Comparison of ENCODE assay signal across 35 mouse cellular contexts in genomic region chr13:92296490-92296889, GRCm38 (mm10). TPM values are rescaled to one million over a fixed set of nuclear protein-coding genes. Genes with fewer than 3 reads are reported as not detected.
"Had no signal": no experiment of that assay in that cellular context is flagged by ENCODE, and none has a peak within 500 bp of the region (broad histone marks: within the 10 kb centered on the region; RNA-seq: fewer than 3 reads in every experiment).

No protein-coding gene starts in this region.

- H3K4me2 ChIP-seq: heart, embryonic 12.5 days; hindbrain, embryonic 12.5 days; hindbrain, embryonic 14.5 days; intestine, embryonic 15.5 days; limb, embryonic 12.5 days; liver, embryonic 13.5 days; liver, embryonic 15.5 days had no signal

- H3K4me1 ChIP-seq: hindbrain, embryonic 10.5 days; hindbrain, embryonic 12.5 days; intestine, embryonic 15.5 days; liver, embryonic 15.5 days had no signal

- ATAC-seq: hindbrain, embryonic 16.5 days; inflammation-experienced regulatory T-cells, adult 6 months; intestine, embryonic 15.5 days; intestine, postnatal 0 days; liver, postnatal 0 days had no signal

- H3K27ac ChIP-seq: gastrocnemius, adult 2 months; heart, embryonic 10.5 days; hindbrain, embryonic 10.5 days; hindbrain, embryonic 12.5 days; hindbrain, embryonic 14.5 days; intestine, embryonic 15.5 days; layer of hippocampus, adult 2 months; left cerebral cortex, adult 2 months; limb, embryonic 10.5 days; limb, embryonic 12.5 days; liver, embryonic 13.5 days; liver, embryonic 15.5 days had no signal

- DNase-seq: gastrocnemius, adult 2 months; gastrocnemius, postnatal 10 days; gastrocnemius, postnatal 25 days; heart, adult 18-20 months; heart, postnatal 10 days; heart, postnatal 4 days; kidney, adult 18-20 months; kidney, adult 8-10 months; kidney, postnatal 10 days; kidney, postnatal 4 days; liver; liver, embryonic 13.5 days; liver, postnatal 0 days had no signal

- H3K9ac ChIP-seq: heart, embryonic 12.5 days; hindbrain, embryonic 12.5 days; hindbrain, embryonic 14.5 days; intestine, embryonic 15.5 days; limb, embryonic 12.5 days; liver, embryonic 13.5 days; liver, embryonic 15.5 days; liver, postnatal 0 days had no signal

- H3K36me3 ChIP-seq: intestine, embryonic 15.5 days had no signal

- H3K4me3 ChIP-seq: gastrocnemius, adult 2 months; heart, embryonic 10.5 days; heart, embryonic 12.5 days; hindbrain, embryonic 10.5 days; hindbrain, embryonic 12.5 days; intestine, embryonic 15.5 days; layer of hippocampus, adult 2 months; left cerebral cortex, adult 2 months; limb, embryonic 10.5 days; limb, embryonic 12.5 days; liver, embryonic 13.5 days; liver, embryonic 15.5 days had no signal

- H3K9me3 ChIP-seq: heart, embryonic 10.5 days; heart, embryonic 12.5 days; hindbrain, embryonic 10.5 days; hindbrain, embryonic 12.5 days; intestine, embryonic 15.5 days; limb, embryonic 10.5 days; limb, embryonic 12.5 days; liver, embryonic 13.5 days; liver, embryonic 15.5 days had no signal

- H3K27me3 ChIP-seq: heart, embryonic 12.5 days; hindbrain, embryonic 12.5 days; intestine, embryonic 15.5 days; limb, embryonic 12.5 days; liver, embryonic 13.5 days; liver, embryonic 15.5 days had no signal

RNA-seq across cellular contexts. Expression of gene Gm20379, which starts 9.3 kb away (rescaled TPM):
- total RNA-seq: gastrocnemius, adult 2 months; gastrocnemius, postnatal 10 days; gastrocnemius, postnatal 25 days; gastrocnemius, postnatal 4 days; granulocyte monocyte progenitor cell, adult 5-6 weeks; heart, adult 18-20 months; heart, adult 8-10 months; heart, postnatal 10 days; heart, postnatal 25 days; heart, postnatal 4 days; layer of hippocampus, adult 2 months; layer of hippocampus, postnatal 10 days; layer of hippocampus, postnatal 25 days; left cerebral cortex, adult 2 months; left cerebral cortex, postnatal 14 days; left cerebral cortex, postnatal 36 days had no signal
